Mouse (Mus musculus) mouse embryonic stem cell (cell line): ENCODE data around the gene Neurl2.
"Not testable (repeated sequence)": the region's sequence is repeated elsewhere in the genome, so short reads cannot be mapped to it uniquely, and the experiment has no call there.

Source experiments
- in situ Hi-C, 2 experiments: fragments of 300-500 bp; cut with MboI; formaldehyde crosslinking; loops; 1 replicate in 1 of 2; 3 replicates in 1 of 2; pipeline ENCODE4 v1.14.3; 2019 to 2020; ENCODE audit warnings: low sequenced_read_pairs in 2 of 2, low pct_unique_long_range_greater_than_20kb in 1 of 2, mixed read lengths in 1 of 2; ENCODE audit not compliant: unreplicated experiment in 1 of 2

Gene Neurl2

DNA sequence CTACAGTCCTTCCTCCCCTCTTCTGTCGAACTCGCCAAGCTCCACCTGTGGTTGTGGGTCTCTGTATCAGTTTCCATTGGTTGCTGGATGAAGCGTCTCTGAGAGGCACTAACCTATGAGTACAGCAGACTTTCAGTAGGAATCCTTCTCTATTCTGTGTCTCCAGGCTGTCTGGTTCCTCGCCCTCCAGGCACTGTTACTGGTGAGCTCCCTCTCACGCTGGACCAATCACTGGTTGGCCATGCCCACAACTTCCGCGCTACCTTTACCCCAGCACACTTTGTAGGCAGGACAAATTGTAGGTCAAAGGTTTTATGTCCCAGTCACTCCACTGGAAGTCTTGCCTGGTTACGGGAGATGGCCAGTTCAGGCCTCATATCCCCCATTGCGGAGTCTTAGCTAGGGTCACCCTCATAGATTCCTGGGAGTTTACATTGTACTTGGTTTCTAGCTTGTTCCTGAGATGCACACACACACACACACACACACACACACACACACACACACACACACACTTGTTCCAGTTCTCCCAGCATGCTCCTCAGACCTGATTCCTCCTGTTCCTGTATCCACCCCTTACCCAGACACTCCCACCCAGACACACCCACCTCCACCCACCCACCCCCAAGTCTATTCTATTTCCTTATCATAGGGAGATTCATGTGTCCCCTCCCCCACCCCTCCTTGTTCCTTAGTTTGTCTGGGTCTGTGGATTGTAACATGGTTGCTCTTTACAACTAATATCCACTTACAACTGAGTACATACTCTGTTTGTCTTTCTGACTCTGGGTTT lies 26.6 kb upstream of the Neurl2 start:
- in situ Hi-C loops: no loop called here

DNA sequence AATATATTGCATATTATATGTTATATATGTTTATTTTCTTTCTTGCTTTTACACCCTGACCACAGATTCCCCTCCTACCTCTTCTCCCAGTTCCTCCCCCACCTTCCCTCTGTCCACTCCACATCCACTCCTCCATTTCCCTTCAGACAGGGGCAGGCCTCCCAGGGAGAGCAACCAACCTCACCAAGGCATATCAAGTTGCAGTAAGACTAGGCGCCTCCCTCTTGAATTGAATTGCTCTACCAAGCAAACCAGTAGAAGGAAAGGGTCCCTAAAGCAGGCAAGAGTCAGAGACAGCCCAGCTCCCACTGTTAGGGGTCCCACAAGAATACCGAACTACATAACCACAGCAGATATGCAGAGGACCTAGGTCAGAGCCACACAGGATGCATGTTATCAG lies 25.9 kb upstream of the Neurl2 start:
- in situ Hi-C loops: no loop called here

DNA sequence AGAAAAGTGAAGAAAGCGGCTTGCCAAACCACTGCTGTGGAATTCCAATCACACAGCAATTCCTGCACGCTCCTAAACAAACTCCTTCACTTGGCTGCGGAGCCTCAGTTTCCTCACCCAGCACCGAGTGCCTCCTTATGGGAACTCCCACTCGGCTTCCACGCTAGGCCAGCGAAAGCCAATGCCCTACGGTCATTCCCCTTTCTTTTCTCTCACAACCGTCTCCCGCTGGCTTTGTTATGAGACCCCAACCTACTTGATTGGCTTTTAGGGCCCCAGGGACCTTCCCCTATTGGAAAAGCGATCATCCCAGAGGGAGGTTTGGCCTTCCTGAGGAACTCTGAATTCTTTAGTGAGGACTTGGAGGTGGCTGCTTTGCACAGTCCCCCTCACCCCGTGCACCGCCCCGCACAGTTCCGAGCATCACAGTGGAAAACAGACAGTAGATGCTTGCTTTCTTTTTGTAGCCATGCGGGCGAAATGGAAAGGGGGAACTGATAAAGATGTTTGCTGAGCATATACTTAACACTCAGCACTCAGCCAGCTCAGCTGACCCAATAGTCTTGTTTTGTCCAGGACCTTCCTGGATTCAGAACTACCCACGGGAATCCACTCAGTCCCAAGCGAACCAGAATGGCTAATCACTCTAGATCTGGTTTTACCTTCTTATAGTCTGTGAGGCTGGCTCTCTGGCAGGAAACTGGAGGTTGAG lies 24.7 kb upstream of the Neurl2 start:
- in situ Hi-C loops: no loop called here

DNA sequence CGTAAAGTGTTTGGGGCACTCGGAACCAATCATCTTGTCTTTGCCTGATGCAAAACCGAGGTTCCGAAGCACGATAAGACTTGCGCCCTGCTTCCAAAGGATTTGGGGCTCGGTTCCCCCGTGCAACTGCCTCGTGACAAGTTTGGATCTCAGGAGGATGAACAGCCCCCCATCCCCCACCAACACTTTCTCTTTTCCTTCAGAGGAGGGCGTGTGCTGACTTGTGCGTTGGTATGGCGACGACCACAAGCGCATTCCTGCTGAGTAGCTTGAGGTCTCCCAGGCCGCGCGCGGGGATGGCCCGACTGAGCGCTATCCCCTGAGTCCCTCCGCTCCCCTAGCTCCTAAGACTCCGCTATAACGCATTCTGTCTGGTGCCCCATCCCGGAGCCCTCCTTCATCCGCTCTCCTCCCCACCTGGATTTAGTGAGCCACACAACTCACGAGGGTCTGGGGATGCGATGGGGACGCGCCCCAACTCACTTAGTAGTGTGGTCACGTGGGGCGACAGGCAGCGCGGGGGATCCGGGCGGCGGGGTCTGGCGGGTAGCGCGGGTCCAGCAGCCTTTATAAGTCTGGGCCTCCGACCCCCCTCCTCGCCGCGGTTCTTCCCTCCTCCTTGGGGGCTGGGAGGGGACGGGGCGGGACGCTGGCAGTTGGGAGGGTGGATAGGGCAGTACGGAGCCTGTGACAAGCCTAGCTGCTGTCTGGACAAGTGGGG lies 24.0 kb upstream of the Neurl2 start, which contains the start of gene Pltp:
Gene Pltp (minus strand): TSS at position 611 of the 721 bp plus-strand sequence.
- in situ Hi-C loops: no loop called here

DNA sequence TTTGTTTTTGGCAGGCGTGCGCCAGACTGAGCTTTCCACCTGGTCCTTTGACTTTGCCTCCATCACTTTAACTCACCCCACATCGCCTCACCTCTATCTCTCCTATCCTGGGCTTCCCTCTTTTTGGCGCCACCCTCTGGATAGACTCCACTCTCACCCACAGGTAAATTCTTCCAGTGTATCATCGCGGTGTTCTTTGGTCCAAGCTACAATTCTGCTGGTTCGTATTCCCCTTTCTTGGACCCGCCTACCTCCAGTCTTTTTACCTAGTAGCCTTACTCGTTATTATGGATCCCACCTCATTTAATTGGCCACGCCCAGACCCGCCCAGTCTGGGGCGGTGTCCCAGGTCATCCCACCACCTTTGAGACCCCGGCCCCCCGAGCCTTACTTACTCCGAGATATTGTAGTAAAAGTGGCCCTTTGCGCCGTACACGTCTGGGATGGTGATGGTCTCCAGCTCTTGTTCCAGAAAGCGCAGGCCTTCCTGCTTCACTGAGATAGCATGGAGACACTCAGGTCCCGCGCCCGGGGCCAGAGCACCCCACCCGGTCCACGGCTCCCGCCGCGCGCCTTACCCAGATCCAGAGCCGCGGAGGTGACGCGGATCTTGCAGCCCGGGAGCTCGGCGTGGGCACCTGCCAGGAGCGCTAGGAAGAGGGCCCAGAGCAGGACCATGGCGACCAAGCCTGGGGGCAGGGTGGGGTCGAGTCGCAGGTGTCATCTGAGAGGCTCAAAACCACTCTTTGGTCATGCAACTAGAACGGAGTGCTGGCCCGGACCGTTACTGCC lies 23.2 kb upstream of the Neurl2 start:
- in situ Hi-C loops: no loop called here

DNA sequence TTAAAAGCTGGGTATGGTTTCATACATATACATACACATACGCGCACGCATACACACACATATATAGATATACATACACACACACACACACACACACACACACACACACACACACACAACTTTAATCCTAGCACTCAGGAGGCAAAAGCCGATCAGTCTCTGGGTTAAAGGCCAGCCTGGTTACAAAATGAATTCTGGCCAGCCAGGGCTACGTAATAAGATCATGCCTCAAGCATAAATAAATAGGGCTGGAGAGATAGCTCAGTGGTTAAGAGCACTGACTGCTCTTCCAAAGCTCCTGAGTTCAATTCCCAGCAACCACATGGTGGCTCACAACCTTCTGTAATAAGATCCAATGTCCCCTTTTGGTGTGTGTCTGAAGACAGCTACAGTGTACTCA lies 22.3 kb upstream of the Neurl2 start:
- in situ Hi-C loops: not testable (repeated sequence)

DNA sequence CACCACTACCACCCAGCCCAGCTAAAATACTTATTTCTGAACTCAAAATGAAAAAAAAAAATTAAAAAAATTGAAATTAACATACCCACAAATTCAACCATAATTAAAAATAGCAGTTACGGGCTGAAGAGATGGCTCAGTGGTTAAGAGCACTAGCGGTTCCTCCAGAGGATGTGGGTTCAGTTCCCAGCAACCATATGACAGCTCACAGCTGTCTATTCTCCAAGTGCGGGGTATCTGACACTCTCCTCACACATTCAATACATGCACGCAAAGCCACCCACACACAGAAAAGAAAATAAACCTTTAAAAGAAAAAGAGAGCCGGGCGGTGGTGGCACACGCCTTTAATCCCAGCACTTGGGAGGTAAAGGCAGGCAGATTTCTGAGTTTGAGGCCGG lies 16.8 kb upstream of the Neurl2 start:
- in situ Hi-C loops: no loop called here

DNA sequence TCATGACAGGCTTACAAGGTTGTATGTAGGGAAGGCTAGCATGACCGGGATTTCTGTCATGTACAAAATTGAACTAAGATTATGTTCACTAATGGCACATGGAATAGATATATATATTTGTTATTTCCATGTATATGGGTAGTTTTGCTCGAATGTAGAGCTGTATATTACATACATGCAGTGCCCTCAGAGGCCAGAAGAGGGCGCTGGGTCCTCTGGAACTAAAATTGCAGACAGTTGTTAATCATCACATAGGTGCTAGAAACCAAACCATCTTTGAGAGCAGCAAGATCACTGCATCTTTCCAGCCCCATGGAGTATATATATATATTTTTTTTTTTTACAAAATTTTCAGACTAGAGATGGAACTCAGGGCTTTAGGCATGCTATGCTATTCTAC lies 12.5 kb upstream of the Neurl2 start:
- in situ Hi-C loops: loop anchor here in 1 of 2 experiments (10.0 kb wide), 1 partner anchor 49 kb away; no protein-coding TSS in a partner anchor

DNA sequence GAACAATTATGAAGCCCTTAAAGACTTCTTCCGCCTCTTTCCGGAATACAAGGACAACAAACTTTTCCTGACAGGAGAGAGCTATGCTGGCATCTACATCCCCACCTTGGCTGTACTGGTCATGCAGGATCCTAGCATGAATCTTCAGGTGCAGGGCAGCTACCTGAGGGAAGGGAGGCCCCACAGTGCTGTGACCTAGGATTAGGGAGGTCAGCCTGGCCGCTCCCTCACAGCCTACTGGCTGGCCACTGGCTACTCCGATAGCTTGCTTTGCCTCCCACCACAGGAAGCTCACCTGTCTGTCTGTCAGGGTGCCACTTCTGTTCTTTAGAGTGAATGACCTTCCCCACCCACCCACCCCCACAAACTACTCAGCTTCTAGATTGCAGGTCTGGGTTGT lies 1.9 kb upstream of the Neurl2 start:
- in situ Hi-C loops: no loop called here

DNA sequence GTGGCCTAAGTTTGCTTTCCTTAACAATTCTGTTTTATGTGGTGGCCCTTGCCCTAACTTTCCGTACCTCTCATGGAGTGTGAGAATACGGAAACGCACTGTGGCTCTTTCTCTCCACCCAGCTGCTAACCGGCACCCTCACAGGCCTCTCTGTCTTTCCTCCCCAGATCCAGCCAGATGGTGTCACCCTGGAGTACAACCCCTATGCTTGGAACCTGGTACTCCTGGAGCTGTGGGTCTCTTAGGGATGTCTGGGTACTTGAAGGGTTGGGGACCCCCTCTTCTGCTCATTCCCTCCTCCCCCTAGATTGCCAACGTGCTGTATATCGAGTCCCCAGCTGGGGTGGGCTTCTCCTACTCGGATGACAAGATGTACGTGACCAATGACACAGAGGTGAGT lies 1.3 kb upstream of the Neurl2 start:
- in situ Hi-C loops: no loop called here

DNA sequence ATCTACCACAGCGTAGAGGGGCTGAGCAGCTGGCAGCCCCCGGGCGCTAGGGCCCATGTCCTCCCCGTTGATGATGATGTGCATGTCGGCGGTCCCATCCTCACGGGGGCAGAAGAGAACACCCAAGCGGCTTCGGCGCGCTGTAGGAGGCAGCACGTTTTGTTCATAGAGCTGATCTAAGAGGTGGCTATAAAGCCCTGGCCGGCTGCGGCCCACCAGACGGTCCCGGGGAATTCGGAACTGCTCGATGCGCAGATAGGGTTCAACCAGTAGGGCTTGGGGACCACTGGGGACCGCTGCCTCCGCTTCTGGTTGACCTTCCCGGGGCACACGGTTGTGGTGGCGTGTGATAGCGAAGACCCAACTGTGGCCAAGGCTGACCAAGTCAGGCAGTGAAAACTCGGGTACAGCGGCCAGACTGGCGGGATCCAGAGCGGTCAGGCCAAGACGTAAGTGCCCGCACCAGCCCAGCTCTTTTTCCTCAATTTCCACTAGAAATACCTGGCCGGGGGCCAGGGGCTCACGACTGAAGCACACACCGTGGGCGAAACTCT lies 431 bp downstream of the Neurl2 start, which contains the start of gene Ctsa:
Gene Ctsa (plus strand): TSS at position 126 of the 554 bp plus-strand sequence.
- in situ Hi-C loops: no loop called here

DNA sequence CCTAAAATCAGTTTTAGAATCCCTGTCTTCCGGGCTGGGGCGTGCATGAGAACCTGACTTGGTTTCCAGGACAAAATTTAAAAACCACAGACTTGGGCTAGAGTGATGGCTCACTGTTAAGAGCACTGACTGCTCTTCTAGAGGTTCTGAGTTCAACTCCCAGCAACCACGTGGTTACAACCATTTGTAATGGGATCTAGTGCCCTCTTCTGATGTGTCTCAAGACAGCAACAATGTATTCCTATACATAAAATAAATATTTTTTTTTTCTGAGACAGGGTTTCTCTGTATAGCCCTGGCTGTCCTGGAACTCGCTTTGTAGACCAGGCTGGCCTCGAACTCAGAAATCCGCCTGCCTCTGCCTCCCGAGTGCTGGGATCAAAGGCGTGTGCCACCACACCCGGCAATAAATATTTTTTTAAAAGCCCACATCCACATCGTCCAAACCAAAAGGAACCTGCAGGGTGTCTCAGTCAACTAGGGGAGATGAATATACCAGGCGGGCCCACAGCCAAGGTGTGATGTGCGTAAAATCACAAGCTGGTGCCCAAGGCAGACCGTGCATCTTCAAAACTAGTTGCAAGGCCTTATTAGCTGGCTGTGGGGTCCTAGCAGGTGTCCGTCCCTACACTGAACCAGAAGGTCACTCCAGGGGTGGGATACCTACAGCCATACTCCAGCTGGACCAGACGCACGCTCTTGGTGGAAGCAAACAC lies 1.1 kb downstream of the Neurl2 start:
- in situ Hi-C loops: no loop called here

DNA sequence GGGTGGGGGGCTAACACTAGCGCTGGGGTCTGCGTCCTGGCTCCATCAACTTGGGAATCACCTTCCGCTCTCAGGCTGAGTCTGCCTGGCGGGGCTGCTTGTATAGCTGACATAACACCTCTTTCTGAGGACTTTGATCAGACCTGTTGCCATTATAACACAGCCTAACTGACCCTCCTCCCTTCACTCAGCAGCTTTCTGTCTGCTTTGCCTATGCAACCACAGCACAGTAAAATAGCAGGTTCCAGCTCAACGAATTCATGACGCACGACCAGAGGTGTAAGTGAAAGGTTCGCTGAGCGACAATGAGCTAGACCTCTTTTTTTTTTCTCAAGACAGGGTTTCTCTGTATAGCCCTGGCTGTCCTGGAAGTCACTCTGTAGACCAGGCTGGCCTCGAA lies 2.2 kb downstream of the Neurl2 start:
- in situ Hi-C loops: no loop called here

DNA sequence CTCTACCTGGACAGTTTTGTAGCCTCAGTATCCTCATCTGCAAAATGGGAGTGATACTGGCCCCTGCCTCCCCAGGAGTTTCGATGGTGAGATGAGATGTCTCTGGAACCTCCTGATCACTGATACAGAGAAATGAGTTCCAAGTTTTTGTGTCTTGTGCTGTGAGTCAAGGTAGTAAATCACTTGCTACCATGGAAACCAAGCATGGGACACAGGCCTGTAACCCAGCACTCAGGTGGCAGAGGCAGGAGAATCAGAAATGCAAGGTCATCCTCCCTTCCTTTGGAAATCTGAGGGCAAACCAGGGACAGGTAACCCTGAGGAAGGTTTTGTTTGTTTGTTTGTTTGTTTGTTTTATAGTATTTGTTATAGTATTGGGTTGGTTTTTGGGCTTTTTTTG lies 4.2 kb downstream of the Neurl2 start:
- in situ Hi-C loops: no loop called here

DNA sequence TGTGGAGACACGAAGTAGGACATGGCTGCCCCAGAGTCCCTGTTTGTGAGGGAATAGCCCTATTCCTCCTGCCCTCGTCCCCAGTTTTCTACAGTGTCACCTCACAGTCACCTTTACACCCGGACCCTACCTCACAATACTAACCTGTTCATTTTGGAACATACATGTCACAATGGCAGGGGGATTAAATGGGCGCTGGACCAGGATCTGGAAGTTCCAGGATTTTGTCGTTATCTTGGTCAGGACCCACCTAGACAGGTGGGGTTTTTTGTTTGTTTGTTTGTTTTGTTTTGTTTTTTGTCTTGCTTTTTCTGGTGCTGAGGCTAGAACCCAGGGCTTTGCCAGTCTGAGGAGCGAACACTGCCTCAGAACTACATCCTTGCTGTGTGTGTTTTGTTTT lies 4.8 kb downstream of the Neurl2 start, which contains the start of gene Spata25:
Gene Spata25 (minus strand): TSS at position 101 of the 400 bp plus-strand sequence.
- in situ Hi-C loops: no loop called here

DNA sequence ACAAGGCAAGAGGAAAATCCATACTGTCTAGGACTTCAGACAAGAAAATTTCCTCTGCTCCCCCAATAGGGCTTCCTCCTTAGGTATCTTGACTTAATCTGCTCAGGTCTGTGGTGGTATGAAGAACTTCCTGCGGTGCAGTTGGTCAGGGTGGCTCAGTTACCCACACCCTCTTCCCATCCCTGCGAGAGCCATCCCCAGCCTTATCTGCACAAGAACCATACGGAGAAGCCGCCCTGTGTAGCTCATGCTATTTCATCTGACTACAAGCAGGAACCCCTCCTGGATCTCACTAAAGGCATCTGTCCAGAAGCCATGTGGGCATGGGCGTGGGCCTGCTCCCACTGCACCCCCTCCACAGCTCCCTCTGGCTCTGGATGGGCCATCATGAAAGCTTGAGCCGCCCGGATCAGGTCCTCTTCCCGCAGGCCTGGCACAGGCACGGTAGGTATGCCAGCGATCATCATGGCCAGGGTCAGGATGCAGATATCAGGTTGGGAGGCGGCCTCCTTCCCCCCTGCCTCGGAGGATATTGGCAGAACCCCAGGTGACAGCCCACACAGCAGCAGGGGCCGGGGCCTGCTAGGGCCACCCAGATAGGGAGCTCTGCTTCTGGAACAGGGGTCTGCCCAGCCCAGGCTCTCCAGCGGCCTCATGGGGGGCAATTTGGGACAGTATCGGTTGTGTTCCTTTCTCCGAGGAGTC lies 6.0 kb downstream of the Neurl2 start:
- in situ Hi-C loops: no loop called here

DNA sequence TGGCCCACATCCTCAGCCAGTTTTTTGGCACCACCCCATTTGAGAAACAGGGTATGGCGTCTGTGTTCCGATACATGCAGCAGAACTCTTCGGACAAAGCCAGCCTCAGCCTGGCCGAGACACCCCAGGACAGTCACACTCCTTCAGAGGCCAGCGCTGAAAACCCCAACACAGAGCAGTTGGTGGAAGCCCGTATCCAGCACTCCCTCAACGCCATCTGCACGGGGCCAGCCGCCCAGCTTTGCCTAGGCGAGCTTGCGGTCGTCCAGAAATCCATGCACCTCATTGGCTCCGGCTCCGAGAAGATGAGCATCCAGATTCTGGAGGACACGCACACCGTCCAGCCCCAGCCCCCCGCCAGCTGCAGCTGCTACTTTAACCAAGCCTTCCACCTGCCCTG lies 7.7 kb downstream of the Neurl2 start:
- in situ Hi-C loops: no loop called here
